Mouse (Mus musculus) embryonic facial prominence, embryonic 14.5 days (tissue): ENCODE measurements around the gene Tmem9b. TPM values are rescaled to one million over a fixed set of nuclear protein-coding genes. Genes with fewer than 3 reads are reported as not detected.
A peak's percentile ranks its signal among the peaks of the same experiment; 100 is the strongest.

Source experiments
- ATAC-seq: fragments of 200-750 bp; cut with Nextera tagmentation; 2 replicates; pipeline ENCODE4 v1.8.0; 2017; ENCODE audit warnings: low read depth, moderate number of reproducible peaks, moderate TSS enrichment
- DNase-seq: peaks from one replicate; pipeline ENCODE4 v3.0.0-alpha.2; 2015; ENCODE audit warnings: low spot score
- H3K27ac ChIP-seq: fragments of 300-500 bp; sonication (generic); replicated peaks from 2 replicates; pipeline ENCODE4 v1.5.1; 2014; ENCODE audit warnings: low read depth, mild to moderate bottlenecking, low read length, moderate library complexity
- H3K27me3 ChIP-seq: fragments of 300-500 bp; sonication (generic); replicated peaks from 2 replicates; pipeline ENCODE4 v1.6.1; 2014; ENCODE audit warnings: low read length; ENCODE audit not compliant: control insufficient read depth, insufficient read depth
- H3K36me3 ChIP-seq: fragments of 300-500 bp; sonication (generic); 2 replicates; pipeline ENCODE4 v1.6.1; 2014; ENCODE audit warnings: low read length, mixed read lengths; ENCODE audit not compliant: control insufficient read depth, insufficient read depth
- H3K4me1 ChIP-seq: fragments of 300-500 bp; sonication (generic); 2 replicates; pipeline ENCODE4 v1.6.1; 2014; ENCODE audit warnings: antibody characterized with exemption, low read length; ENCODE audit not compliant: control insufficient read depth, insufficient read depth
- H3K4me2 ChIP-seq: fragments of 300-500 bp; sonication (generic); 2 replicates; pipeline ENCODE4 v1.6.1; 2014; ENCODE audit warnings: low read depth, mild to moderate bottlenecking, low read length, moderate library complexity, mixed read lengths
- H3K4me3 ChIP-seq: fragments of 300-500 bp; sonication (generic); 2 replicates; pipeline ENCODE4 v1.5.1; 2014; ENCODE audit warnings: low read depth, mild to moderate bottlenecking, low read length
- H3K9ac ChIP-seq: fragments of 300-500 bp; sonication (generic); 2 replicates; pipeline ENCODE4 v1.6.1; 2014; ENCODE audit warnings: low read depth, mild to moderate bottlenecking, low read length, moderate library complexity, mixed read lengths
- H3K9me3 ChIP-seq: fragments of 300-500 bp; sonication (generic); 2 replicates; pipeline ENCODE4 v1.6.1; 2016; ENCODE audit warnings: low read length; ENCODE audit not compliant: control insufficient read depth
- WGBS: fragments of 180-500 bp; shearing (Covaris S2); extraction: QIAGEN DNeasy Blood & Tissue Kit; methylation state at CpG from one replicate; pipeline ENCODE4 v1.1.7; 2014; 5-methylcytosine and 5-hydroxymethylcytosine counted together
- polyA plus RNA-seq: library from polyadenylated mRNA; unstranded; fragments of >200 nt; fragmentation: Nextera tagmentation; extraction: Ambion mirVana; gene quantifications from 2 replicates; pipeline ENCODE4 v1.2.1, GENCODE M21; 2014

The Tmem9b gene
- polyA plus RNA-seq, 1 experiment from 2014 or later, result 73.6 TPM

DNA sequence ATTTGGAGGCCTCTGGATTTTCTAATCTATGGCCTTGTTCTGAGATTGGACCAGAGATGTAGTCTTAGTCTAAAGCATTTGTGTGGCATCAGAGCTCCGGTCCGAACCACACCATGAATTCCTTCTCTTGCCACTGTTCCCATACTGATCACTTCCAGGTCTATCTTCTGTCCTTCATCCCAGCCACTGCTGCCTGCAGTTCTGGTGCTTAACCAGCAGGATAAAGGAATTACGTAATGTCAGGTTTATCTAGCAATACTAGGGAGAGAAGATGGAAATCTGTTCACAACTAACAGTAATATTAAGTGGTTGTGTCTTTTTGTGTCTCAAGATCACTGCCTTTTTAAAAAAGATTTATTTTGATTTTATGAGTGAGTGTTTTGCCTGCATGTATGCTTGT, 62.6 kb downstream of the Tmem9b start:
- Histone ChIP-seq H3K27ac (no peak overlapping the region), H3K4me2 (no peak overlapping the region), H3K9me3 (no peaks in the 10 kb centered on the region), H3K9ac (no peak overlapping the region), H3K27me3 (no peaks in the 10 kb centered on the region), H3K4me1 (peaks cover 9% of the 10 kb centered on the region), H3K36me3 (no peaks in the 10 kb centered on the region), H3K4me3 (no peak overlapping the region)
- DNase-seq (no peak), ATAC-seq (no peak)
- 86% methylated on average over 3 of the region's 3 CpGs for WGBS

GRCm38 (mm10) chr7:109686585-109687128, 66.0 kb downstream of the Tmem9b start:
- Histone ChIP-seq H3K4me3 (no peak overlapping the region), H3K4me1 (peaks cover 9% of the 10 kb centered on the region), H3K9ac (no peak overlapping the region), H3K27me3 (no peaks in the 10 kb centered on the region), H3K36me3 (no peaks in the 10 kb centered on the region), H3K27ac (no peak overlapping the region), H3K9me3 (no peaks in the 10 kb centered on the region), H3K4me2 (0 out of 2 replicates have a peak overlapping the region, but pooled peaks have one; percentile 4)
- ATAC-seq (0 out of 2 replicates have a peak, but pooled peaks have one; percentile 30), DNase-seq (peak; percentile 45)
- WGBS, result 21% methylated on average over 9 of the region's 9 CpGs

Other genes starting within 250 kb of the Tmem9b start
- 2.9 and 3.2 TPM in 2 replicates for gene Trim66, start 244.7 kb downstream of the Tmem9b start, polyA plus RNA-seq
- 152 and 153 TPM in 2 replicates for gene Rpl27a, start 233.7 kb downstream of the Tmem9b start, polyA plus RNA-seq
- 45.7 and 49.2 TPM in 2 replicates for gene St5, start 49.3 kb downstream of the Tmem9b start, polyA plus RNA-seq
- 30.9 and 37.1 TPM in 2 replicates for gene Akip1, start 49.2 kb downstream of the Tmem9b start, polyA plus RNA-seq
- gene BC051019, start 29.0 kb downstream of the Tmem9b start, polyA plus RNA-seq, result 1.1 and 4.6 TPM in 2 replicates
- 0.42 TPM in 1 of 2 replicates, not detected in the other for gene Ascl3, start 21.1 kb downstream of the Tmem9b start, polyA plus RNA-seq
- 1.8 and 1.9 TPM in 2 replicates for gene Nrip3, start 29.1 kb upstream of the Tmem9b start, polyA plus RNA-seq
- 5.2 and 7.7 TPM in 2 replicates for gene Scube2, start 112.8 kb upstream of the Tmem9b start, polyA plus RNA-seq
- 53.3 and 58.3 TPM in 2 replicates for gene Dennd5a, start 207.6 kb upstream of the Tmem9b start, polyA plus RNA-seq
- gene Tmem41b, start 234.1 kb upstream of the Tmem9b start, polyA plus RNA-seq, result 67.6 and 70.6 TPM in 2 replicates